Comparison of ENCODE assay signal across 21 mouse cellular contexts in genomic region chr8:110816990-110817389, GRCm38 (mm10). TPM values are rescaled to one million over a fixed set of nuclear protein-coding genes. Genes with fewer than 3 reads are reported as not detected.
"Had no signal": no experiment of that assay in that cellular context is flagged by ENCODE, and none has a peak within 500 bp of the region (broad histone marks: within the 10 kb centered on the region; RNA-seq: fewer than 3 reads in every experiment).

No protein-coding gene starts in this region.

- H3K4me3 ChIP-seq: midbrain, embryonic 10.5 days; midbrain, embryonic 13.5 days; midbrain, embryonic 15.5 days; myocyte; neural tube, embryonic 13.5 days; neural tube, embryonic 15.5 days had no signal

- H3K9me3 ChIP-seq: midbrain, embryonic 10.5 days; midbrain, embryonic 13.5 days; midbrain, embryonic 15.5 days; neural tube, embryonic 13.5 days; neural tube, embryonic 15.5 days had no signal

- DNase-seq: lung, adult 18-20 months; lung, embryonic 14.5 days; lung, postnatal 10 days; lung, postnatal 4 days; retina, postnatal 1 day; right cerebral cortex, adult 18-20 months; right cerebral cortex, postnatal 25 days; right cerebral cortex, postnatal 4 days; spleen, adult 18-20 months; thymus, adult 18-20 months; thymus, postnatal 14 days; thymus, postnatal 36 days had no signal

- H3K4me1 ChIP-seq: midbrain, embryonic 10.5 days; midbrain, embryonic 13.5 days; midbrain, embryonic 15.5 days; neural tube, embryonic 13.5 days; neural tube, embryonic 15.5 days had no signal

- H3K4me2 ChIP-seq: lung, embryonic 14.5 days; midbrain, embryonic 13.5 days; midbrain, embryonic 15.5 days; neural tube, embryonic 13.5 days; neural tube, embryonic 15.5 days had no signal

- ATAC-seq: midbrain, embryonic 13.5 days; midbrain, embryonic 15.5 days had no signal

- H3K27me3 ChIP-seq: midbrain, embryonic 13.5 days; midbrain, embryonic 15.5 days; neural tube, embryonic 13.5 days; neural tube, embryonic 15.5 days had no signal

- H3K9ac ChIP-seq: lung, embryonic 14.5 days; midbrain, embryonic 13.5 days; midbrain, embryonic 15.5 days; neural tube, embryonic 13.5 days; neural tube, embryonic 15.5 days had no signal

- H3K27ac ChIP-seq: midbrain, embryonic 10.5 days; midbrain, embryonic 13.5 days; midbrain, embryonic 15.5 days; neural tube, embryonic 13.5 days; neural tube, embryonic 15.5 days had no signal

RNA-seq across cellular contexts. Expression of gene Il34, which starts 11.3 kb away (rescaled TPM):
- total RNA-seq: megakaryocyte, adult 5-6 weeks; megakaryocyte-erythroid progenitor cell, adult 5-6 weeks had no signal
- polyA plus RNA-seq: neural tube, embryonic 11.5 days had no signal
